Mouse (Mus musculus): Measurements from ENCODE around the gene Spag7.

Gene Spag7

GRCm38 (mm10) chr11:70668771-70669505, at the start of gene Spag7:
Gene Spag7, minus strand, starts transcription at chr11:70669416.
- peak; percentile 94 for DNase-seq (ENCODE audit: low spot score)

- no peak for DNase-seq (ENCODE audit: low spot score)
Observed at GRCm38 (mm10) chr11:70718481-70718880, 49.3 kb upstream of the Spag7 start.

GRCm38 (mm10) chr11:70715832-70716231, 46.6 kb upstream of the Spag7 start:
- DNase-seq (ENCODE audit: low spot score), result no peak

DNA sequence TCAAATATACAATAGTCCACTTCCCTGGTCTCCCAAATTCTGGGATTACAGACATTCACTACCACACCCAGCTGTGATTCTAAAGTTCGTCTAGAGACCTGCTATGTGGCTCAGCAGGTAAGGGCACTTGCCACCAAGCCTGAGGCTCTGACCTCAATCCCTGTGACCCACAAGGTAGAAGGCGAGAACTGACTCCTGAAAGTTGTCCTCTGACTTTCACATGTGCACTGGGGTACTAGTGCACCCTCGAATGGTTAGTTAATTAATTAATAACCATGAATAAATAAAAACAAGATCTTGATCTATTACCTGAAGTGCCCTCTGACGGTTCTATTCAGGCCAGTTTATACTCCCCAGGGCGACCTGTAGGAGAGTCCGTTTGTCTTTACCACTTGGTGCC, 44.0 kb upstream of the Spag7 start:
- no peak for DNase-seq (ENCODE audit: low spot score)

- no peak for DNase-seq (ENCODE audit: low spot score)
Observed at GRCm38 (mm10) chr11:70711026-70711425, 41.8 kb upstream of the Spag7 start.

DNA sequence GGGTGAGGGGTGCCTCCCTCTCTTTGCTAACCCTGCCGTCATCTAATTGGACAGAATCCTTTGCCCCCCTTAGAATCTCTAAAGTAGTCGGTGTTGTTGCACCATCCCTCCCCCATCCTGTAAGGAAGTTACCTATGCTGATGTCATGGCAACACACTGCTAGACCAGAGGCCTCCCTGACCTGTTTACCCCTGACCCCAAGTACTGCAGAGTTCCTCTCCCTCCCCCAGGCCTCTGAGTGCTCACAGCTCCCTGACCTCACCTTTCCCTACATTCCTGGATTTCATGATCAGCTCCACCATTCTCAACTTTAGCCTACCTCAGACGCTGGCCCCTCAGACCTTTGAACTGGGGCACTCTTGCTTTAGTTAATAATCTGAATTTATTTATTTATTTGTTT, 36.9 kb upstream of the Spag7 start:
- no peak for DNase-seq (ENCODE audit: low spot score)

DNA sequence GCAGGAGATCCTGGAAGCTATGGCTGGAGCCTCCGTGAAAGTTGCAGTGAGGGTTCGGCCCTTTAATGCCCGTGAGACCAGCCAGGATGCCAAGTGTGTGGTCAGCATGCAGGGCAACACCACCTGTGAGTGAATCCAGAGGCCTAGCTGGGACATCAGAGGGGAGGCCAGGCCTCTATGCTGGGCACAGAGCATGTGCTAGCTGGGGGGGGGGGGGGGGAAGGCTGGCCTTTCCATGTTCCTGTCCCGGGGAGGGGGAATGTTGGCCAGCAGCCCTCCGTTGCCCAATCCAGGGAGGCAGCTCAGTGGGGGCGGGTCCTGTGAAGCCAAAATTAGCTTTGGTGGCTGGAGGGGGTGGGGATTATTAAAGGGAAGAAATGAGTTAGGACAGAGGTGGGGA, 33.6 kb upstream of the Spag7 start:
- DNase-seq (ENCODE audit: low spot score), result no peak

DNA sequence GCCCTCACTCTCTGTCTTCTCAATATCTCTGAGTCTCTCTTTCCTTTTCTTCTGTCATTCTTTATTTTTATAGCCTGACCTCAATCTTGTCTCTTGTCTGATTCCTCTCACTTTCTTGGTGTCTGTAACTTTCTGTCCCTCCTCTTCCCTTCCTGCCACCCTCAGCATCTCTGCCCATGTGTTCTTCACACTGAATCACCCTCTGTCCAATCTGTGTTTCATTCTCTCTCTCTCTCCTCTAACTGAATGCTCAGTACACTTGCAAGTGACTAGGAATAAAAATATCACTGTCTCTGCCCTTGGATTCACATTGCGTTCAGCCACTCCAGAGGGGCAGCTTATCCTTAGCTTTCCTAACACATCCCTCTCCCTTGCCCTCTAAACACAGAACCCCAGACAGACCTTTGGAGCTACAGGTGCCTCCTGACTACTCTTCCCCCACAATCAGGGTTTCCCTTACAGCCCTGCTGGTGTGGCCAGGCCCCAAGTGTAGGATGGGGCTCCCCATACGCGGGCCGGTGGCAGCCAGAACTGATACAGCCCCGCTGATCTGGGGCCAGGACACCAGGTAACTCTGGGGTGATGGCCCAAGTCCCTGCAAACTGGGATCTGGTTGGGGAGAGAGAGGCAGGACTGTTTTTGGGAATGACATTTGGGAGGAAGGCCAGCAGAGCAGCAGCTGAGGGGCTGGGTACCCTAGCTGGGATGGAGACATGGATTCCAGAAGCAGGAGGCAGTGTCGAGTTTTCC, 32.9 kb upstream of the Spag7 start:
- DNase-seq (ENCODE audit: low spot score), result no peak

GRCm38 (mm10) chr11:70701221-70701955, 32.2 kb upstream of the Spag7 start:
- DNase-seq (ENCODE audit: low spot score), result no peak

DNA sequence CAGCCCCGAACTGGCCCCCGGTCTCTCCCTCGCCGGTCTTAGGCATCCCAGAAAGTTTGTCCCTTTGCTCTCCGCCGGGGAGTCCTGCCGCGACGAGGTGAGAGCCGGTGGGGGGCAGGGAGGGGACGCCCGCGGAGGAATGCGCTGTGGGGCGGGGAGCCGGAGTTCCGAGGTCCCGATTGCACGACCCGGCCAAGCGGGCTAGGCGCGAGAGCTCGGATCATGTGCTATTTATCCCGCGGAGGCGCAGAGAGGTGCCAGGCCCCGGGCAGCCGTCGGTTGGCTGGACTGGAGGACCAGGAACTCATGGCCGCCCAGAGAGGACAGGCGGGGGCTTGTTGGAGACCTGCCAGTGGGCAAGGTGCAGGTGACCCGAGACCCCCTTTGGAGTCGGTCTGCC, 31.4 kb upstream of the Spag7 start:
- DNase-seq (ENCODE audit: low spot score), result peak; percentile 82

DNA sequence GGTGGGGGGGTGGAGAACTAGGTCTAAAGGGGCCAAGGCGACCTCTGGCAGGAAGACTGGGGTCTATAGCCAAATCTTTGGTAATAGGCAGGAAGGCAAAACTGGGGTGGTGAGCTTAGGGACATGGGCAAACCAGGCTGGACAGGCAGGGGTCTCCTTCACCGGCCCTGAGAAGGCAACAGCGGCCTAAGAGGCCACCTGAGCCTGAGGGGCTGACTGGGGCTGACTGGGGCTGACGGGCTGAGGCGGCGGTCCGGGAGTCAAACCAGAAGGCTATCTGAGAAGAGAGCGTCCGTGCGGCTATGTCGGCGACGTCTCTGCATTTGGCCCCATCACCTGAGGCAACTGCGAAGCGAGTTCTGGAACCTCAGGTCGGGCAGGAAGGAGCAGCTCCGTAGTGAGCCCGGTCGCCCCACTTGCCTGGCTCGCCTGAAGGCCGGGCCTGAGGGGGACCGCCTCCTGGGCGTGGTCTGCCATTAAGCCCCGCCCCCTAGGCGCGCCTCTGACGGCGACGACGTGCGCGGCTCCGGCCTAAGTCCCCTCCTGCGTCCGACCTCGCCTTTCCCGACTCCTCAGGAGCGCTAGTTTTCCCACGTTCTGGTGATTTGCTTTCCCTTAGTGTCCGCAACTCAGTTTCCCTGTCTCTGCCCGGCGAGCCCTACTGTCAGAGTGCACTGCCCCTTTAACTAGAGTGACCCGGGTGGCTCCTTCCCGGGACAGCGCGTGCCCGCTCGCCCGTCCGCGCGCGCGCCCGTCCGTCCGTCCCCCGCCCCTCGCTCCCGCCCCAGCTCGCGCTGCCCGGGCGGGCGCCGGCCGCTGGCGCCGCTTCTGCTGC, 30.7 kb upstream of the Spag7 start, which contains the start of the genes Inca1 and Kif1c:
TSS of gene Inca1 (minus strand) at position 434 of the 835 bp plus-strand sequence.
TSS of gene Kif1c (plus strand) at position 827 of the 835 bp plus-strand sequence.
- DNase-seq (ENCODE audit: low spot score), result peak; percentile 99

DNA sequence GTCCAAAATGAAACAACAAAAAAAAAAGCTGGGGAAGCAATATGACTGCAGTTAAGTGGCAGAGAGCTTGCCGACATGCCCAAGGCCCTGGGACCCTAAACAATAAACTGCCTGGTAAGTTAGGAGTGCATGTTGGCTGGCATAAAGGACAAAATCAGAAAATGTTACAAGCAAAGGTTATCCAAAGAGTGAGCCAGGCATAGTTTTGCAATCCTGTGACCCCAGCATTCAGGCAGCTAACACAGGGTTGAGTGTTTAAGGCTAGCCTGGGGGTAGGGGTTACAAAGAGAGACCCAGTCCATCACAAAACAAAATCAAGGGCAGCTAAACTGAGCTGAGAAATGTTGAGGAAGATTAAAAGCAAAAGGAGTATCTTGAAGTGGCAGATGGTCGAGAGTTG, 29.8 kb upstream of the Spag7 start:
- no peak for DNase-seq (ENCODE audit: low spot score)

GRCm38 (mm10) chr11:70697376-70697775, 28.2 kb upstream of the Spag7 start:
- no peak for DNase-seq (ENCODE audit: low spot score)

DNA sequence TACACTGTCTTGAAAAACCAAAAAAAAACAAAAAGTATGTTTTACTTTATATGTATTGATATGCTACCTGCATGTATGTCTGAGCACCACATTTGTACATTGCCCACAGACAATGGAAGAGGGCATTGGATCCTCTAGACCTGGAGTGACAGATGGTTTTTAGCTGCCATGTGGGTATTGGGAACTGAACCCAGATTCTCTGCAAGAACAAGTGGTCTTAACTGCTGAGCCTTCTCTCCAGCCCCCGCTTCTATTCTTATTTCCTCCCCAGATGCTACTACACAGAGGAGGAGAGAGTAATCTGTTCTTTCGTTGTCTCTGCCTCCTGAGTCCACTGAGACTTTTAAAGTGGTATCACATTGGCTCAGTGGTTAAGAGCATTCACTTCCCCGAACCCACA, 24.3 kb upstream of the Spag7 start:
- DNase-seq (ENCODE audit: low spot score), result no peak

DNA sequence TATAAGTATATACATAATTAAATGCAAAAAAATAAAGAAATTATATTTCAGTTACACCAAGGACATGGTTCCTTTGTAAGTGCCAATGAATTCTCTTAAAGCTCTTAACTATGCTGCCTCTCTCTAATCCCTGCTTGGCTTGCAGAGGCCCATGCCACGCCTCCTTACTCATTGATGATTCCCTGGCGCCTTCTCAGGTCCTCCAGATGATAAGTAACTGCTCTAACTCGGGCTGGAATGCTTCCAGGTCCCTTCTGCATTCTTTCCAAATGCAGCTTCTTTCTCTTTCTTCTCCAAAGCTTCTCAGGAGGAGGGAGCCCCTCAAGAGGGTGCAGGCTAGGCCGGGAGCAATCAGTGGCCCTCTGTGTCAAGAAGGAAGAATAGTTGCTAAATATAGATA, 20.4 kb upstream of the Spag7 start:
- no peak for DNase-seq (ENCODE audit: low spot score)

DNA sequence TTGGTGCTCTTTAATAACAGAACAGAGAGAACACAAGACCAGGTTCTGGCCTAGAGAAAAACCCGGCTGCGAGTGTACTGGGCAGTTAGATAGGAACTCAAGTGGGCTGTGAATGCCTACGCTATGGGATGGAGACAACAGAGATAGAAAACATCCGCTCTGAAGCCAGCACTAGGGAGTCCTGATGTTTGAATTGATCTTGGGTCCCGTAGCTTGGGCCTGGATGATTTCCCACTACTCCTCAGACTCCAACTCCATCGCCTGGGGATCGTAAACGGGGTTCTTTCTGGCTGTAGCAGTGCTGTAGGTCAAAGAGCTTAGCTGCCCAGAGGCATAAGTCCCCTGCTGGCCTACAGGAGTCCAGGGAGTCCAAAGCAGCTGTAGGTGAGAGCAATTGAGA, 19.2 kb upstream of the Spag7 start:
- no peak for DNase-seq (ENCODE audit: low spot score)

GRCm38 (mm10) chr11:70687601-70688199, 18.5 kb upstream of the Spag7 start, which contains the start of gene Camta2:
Gene Camta2, minus strand, starts transcription at chr11:70688105.
- DNase-seq (ENCODE audit: low spot score), result peak; percentile 94

GRCm38 (mm10) chr11:70686901-70687566, 17.8 kb upstream of the Spag7 start:
- peak; percentile 57 for DNase-seq (ENCODE audit: low spot score)

DNA sequence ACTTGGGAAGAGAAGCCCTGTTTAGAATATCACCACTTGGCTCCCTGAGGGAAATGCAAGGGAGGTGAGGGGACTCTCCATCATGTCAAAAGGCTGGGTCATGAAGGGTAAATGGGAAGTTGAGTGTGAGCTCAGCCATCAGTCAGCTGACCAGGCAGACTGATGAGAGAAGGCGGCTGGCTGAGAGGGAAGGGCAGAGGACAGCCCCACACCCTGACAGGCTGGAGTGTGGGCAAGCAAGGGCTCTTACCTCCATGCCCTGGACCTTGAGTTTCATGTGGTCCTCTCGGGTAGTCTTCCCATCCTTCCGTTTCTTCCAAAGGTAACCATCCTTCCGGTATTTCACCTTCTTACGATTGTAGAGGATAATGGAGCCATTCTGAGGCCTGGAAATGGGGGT, 14.4 kb upstream of the Spag7 start:
- DNase-seq (ENCODE audit: low spot score), result no peak

GRCm38 (mm10) chr11:70681897-70682581, 12.8 kb upstream of the Spag7 start:
- no peak for DNase-seq (ENCODE audit: low spot score)

All from testis, postnatal 10 days (tissue).